Mouse (Mus musculus) frontal cortex, adult (tissue): ENCODE measurements around the gene Lbr.
A peak's percentile ranks its signal among the peaks of the same experiment; 100 is the strongest.

ENCODE experiments used
- ATAC-seq: cut with Nextera tagmentation; 2 replicates; pipeline ENCODE4 v1.9.2; 2017; ENCODE audit warnings: mild to moderate bottlenecking, moderate library complexity, mixed read lengths; ENCODE audit not compliant: low TSS enrichment

Lbr gene

DNA sequence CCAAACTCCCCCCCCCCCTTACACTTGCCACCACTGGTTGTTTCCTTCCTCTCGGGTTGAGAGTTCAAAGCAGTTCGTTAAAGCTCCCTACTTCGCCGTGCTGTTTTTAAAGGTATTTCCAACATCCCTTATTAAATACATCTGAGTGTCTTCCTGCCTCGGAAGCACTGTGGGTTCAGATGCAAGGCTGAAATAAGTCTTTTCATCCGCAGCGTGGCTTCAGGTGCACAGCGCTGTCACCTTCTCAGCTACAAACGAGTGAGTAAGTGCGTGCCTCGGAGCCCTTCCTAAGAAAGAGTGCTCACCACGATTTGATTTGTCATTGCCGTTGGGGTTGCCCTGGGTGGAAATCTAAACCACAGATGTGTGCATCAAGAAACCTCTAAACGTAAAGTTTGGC lies at the start of gene Lbr:
Lbr (minus strand) TSS at position 266 of the 400 bp plus-strand sequence.
- ATAC-seq = peak; percentile 5; the same call in 1 of the 2 replicates

DNA sequence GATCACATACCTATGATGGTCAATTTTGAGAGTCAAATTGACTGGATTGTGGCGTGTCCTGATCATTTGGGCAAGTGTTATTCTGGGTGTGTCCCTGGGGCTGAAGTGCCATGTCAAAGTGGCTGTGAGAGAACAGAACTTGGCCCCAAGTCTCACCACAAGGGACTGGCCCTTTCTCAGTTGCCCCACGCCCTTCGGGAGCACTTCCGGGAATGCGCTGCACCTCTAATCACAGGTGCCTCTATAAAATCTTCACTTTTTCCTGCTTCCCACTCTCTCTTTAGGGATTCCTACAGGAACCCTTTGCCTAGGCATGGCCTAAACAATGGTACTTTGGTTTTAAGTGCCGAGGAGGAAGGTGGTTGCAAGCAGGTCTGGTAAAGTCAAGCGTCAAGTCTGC lies 46.8 kb upstream of the Lbr start:
- no peak for ATAC-seq

DNA sequence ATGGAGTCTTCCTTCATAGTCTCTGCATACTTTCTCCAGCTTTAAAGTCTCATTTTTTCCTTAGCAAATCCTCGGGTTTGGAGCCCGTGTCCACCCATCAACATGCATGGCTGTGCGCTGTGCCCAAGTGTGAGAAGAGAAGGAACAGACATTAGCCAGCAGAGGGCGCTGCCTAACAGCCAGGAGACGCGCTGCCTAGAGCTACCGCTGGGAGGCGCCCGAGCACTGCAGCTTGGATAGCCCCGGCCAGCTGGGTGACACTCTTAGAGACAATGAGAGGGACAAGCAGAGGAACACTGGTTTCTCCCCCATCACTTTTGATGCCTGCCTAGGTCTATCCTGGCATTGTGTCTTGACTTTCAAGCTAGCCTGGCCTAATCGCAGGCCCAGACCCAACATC lies 46.0 kb upstream of the Lbr start:
- ATAC-seq = peak; percentile 79

DNA sequence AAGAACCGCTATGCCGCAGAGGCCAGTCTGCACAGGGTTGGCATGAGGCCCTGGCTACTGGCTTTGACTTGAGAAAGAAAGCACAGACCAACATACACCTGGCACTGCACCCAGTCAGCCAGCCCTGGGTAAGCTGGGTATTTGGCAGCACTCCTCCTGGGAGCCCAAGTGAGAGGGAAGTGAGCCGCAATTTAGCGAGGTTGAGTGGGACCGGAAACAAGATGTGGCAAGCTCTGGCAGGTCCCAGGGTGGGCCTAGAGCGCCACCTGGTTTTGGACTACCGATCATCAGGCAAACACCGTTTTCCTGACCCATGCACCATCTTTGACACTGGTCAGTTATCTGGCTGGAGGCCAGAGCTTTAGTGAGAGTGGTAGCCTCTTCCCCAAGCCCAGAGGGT lies 38.7 kb upstream of the Lbr start:
- ATAC-seq = peak; percentile 47; the same call in 1 of the 2 replicates

DNA sequence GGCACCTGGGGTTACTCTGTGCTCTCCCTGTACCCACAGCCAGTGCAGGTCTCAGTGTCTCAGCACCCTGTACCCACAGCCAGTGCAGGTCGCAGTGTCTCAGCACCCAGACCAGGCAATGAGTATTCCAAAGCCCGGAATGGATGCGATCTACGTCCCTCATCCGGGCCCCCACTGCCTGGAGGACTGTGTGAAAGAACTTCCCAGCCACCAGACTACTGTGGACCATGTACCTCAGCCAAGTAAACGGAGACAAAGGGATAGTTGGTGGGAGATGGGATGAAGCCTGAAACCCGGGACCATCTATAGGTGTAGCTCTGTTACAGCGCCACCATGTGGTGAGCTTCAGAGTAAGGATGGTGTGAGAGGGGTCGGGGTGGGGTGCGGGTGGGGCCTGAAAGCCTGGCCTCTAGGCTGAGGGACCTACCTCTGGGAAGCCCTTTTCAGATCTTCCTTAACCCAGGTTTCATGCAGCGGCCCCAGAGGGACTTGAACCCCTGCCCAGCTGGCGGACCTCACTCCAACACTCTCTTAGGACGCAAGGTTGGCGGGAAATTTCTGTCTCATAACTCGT lies 38.0 kb upstream of the Lbr start:
- no peak for ATAC-seq

- no peak for ATAC-seq
Measured at GRCm38 (mm10) chr1:181878436-181878835, 35.6 kb upstream of the Lbr start.

DNA sequence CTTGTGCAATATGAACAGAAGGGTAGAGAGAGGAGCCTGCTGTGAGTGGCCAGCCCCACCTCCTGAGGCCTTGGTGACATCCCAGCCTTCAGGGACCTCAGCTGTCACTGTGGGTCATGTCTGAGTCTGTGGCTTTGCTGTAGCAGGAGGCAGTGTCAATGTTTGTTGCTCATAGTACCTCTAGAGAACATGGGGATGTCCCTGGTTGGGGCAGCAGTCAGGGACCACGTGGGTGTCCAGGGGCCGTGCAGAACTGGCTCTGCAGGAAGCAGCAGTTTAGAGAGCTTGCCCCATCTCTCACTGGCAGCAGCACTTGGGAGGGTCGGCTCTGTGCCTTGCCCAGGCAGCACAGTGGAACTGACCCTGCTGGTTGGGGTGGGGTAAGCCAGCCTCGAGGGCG lies 34.2 kb upstream of the Lbr start:
- no peak for ATAC-seq

- ATAC-seq = no peak
Measured at GRCm38 (mm10) chr1:181876656-181877055, 33.8 kb upstream of the Lbr start.

DNA sequence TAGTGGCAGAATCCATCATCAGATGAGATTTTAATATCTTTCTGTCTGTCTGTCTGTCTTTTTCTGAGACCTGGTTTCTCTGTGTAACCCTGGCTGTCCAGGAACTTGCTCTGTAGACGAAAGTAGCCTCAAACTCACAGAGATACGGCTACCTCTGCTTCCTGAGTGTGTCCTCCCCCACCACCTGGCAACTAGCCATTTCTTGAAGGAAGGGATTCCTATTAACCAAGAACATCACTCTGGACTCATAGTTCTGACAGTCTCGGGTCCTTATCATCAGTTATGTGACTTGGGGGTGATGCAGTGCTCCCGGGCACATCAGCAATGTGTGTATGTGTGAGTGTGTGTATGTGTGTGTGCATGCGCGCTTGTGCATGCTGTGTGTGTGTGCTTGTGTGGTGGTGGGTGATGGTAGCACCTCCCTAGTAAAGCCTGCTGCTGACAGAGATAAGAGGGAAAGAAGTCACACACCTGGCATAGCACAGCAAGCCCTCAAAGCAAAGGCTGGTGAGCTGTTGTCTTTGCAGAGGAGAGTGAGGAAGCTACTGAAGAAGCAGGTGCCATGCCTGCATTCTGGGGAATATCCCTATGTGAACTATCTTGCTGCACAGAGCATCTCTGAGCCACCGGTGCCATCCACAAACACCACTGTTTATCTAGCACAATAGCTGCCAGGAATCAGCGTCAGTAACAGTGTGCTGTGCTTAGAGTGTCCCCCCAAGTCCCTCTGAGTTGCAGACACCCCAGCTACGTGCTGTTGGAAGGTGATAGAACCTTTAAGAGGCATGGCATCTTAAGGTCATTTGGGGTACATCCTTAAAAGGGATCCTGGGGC lies 30.5 kb upstream of the Lbr start:
- ATAC-seq = no peak

DNA sequence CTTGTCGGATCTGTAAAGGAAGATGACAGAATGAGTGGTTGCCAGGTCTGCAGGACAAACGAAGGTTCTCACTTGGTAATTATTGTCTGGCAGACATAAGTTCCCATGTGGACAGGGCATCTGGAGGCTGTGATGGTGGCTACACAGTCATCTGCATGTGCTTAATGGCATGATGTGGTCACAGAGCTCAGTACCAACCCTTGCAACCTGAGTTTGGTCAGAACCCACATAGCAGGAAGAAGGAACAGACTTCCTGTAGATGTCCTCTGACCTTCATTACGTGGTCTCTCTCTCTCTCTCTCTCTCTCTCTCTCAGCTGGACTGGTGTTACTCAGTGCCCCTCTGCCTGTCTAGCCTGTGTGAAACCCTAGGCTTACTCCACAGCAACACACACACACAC lies 29.8 kb upstream of the Lbr start:
- ATAC-seq = no peak

- no peak for ATAC-seq
Measured at GRCm38 (mm10) chr1:181866429-181867280, 23.8 kb upstream of the Lbr start.

GRCm38 (mm10) chr1:181865863-181866216 lies 23.0 kb upstream of the Lbr start:
- no peak for ATAC-seq

- no peak for ATAC-seq
Measured at GRCm38 (mm10) chr1:181864971-181865862, 22.4 kb upstream of the Lbr start.

GRCm38 (mm10) chr1:181863431-181863830 lies 20.6 kb upstream of the Lbr start:
- ATAC-seq = no peak

- no peak for ATAC-seq
Measured at GRCm38 (mm10) chr1:181862676-181863374, 20.0 kb upstream of the Lbr start.

DNA sequence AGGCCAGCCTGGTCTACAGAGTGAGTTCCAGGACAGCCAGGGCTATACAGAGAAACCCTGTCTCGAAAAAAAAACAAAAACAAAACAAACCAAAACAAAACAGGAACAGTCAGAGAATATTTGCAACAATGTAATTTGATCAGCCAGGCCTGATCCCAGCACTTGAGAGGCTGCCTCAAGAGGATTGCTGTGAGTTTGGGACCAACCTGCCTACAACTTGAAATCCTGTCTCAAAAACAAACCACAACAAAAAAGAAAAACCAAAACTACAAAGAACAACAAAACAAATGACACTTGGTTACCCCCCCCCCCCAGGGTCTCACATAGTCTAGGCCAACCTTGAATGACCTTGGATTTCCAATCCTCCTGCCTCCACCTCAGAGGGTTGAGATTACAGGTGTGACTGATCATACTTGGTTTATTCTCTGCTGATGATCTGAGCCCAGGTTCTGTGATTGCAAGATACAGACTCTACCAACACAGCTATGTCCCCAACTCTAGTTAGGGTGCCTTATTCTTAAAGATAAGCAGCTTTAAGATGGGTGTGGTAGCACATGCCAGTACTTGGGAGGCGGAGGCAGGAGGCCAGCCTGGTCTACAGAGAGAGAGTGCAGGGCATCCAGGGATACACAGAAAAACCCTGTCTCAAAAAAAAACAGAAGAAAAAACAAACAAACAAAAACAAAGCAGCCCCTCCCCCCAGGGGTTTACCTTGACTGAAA lies 18.5 kb upstream of the Lbr start:
- ATAC-seq = no peak

DNA sequence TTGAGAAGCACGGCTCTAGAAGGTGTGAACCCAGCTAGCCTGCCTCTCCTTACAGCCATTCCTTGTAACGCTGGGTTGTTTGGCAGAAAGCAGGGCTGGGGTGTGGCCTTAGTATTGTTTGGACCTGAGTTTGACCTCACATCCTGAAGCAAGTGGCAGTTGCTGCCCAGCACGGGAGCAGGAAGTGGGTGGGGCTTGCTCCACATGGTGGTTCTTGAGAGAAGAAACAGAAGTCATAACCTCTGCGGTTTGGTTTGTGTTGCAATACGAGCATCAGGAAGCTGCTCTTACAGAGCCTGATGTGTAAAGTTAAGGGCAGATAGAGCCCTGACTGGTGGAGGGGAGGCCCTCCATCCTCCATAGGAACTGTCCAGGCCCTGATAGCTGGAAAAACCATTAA lies 17.8 kb upstream of the Lbr start:
- ATAC-seq = no peak

- ATAC-seq = no peak
Measured at GRCm38 (mm10) chr1:181856329-181856728, 13.5 kb upstream of the Lbr start.

- no peak for ATAC-seq
Measured at GRCm38 (mm10) chr1:181854829-181855228, 12.0 kb upstream of the Lbr start.

DNA sequence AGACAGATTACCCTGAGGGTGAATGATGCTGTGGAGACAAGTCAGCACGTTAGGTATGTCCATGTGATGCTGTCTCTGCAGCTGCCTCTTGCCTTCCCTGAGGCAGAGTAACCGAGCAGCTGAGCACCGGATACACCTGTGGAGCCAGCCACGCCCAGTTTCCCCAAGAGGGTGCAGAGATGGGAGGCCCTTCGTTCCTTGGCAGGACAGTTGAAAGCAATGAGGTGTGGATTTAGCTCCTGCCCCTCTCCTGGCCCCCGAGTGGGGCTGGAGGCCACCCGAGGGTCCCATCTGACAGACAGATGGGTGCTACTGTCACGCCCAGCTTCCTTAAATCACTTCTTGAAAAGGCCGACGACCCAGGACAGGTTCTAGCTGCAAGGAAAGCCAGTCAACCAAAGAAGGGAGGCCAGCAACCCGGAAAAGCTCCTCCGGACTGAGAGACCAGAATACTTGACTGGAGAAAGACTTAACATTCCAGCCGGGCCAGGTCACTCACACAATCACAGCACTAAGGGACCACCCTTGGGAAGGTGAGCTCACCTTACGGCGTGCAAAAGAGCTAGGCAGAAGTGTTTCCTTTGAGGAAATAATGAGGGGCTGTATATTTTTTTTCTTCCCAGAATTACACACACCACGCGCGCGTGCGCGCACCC lies 10.4 kb upstream of the Lbr start:
- ATAC-seq = no peak
